Mouse (Mus musculus) urinary bladder, postnatal 25 days (tissue): ENCODE data around the gene Fgf22.
A peak's percentile ranks its signal among the peaks of the same experiment; 100 is the strongest.

Experiments used
- DNase-seq: peaks from one replicate; pipeline ENCODE4 v3.0.0; 2022; ENCODE audit warnings: low spot score

Gene Fgf22

GRCm38 (mm10) chr10:79767372-79768244 is 12.7 kb downstream of the Fgf22 start:
- DNase-seq = peak; percentile 91

DNA sequence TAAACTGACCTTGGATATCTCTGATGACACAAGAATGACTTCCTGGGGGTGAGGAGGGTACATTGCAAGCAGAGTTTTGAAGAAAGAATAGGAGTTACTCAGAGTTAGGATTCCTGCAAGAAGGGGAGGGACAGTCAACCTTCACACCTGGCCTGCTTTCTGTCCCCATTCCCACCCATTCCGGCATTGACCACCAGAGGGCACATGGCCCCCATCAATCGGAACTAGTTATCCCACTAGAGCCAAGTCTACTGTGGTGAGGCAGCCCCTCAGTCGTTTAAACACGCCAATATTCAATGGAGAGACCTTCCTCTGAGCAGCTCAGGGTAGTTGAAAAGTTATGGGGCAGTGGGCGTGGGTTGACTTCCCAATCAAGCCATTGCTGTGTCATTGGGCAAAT is 13.5 kb downstream of the Fgf22 start:
- DNase-seq = peak; percentile 63

DNA sequence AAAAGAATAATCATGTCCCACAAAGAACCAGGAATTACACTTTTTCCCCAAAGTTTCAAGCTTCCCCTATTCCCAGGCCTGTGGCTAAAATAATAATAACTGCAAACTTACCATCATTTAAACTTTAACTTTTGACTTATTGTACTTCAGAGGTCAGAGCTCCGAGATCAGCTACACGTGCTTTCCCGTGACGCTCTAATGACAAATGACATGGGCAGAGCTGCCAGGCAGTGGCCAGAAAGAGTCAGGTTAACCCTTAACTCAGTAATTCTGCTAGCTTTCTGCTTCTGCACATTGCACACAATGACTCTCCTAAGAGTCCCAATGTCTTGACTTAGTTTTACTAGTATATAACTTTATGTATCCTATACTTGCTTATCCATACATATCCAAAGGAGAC is 14.5 kb downstream of the Fgf22 start:
- no peak for DNase-seq

DNA sequence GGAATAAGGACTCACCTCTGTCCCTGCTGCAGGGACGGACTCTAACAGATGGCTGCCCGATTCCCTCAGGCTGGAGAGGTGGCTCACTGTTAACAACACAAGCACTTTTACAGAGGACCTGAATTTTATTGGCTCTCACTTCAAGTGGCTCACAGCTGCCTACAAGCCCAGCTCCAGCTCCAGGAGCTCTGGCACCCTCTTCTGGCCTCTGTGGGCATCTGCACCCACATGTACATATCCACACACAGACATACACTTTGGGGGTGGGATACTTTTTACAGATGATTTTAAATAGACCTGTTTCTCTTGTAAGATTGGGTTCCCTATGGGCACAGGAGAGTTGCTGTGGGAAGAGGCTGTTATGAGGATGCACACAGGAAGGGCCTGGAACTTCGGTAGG is 17.4 kb downstream of the Fgf22 start:
- no peak for DNase-seq

DNA sequence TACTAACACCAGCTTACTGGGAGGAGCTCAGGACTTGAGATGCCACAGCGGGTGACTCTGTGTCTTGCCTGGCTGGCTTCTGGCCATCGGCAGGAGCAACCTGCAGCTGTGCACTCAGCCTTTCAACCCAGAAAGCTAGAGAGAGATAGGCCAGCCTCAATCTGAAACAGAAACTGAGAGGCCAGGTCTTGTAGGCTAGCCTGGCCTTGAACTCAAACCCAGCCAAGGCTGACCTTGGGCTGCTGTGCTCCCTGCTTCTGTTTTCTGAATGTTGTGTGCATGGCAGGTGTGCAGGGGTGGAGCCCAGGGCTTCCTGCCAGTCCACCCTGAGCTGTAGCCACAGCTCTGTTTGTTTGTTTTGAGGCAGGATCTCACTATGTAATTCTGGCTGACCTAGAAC is 18.3 kb downstream of the Fgf22 start:
- no peak for DNase-seq

DNA sequence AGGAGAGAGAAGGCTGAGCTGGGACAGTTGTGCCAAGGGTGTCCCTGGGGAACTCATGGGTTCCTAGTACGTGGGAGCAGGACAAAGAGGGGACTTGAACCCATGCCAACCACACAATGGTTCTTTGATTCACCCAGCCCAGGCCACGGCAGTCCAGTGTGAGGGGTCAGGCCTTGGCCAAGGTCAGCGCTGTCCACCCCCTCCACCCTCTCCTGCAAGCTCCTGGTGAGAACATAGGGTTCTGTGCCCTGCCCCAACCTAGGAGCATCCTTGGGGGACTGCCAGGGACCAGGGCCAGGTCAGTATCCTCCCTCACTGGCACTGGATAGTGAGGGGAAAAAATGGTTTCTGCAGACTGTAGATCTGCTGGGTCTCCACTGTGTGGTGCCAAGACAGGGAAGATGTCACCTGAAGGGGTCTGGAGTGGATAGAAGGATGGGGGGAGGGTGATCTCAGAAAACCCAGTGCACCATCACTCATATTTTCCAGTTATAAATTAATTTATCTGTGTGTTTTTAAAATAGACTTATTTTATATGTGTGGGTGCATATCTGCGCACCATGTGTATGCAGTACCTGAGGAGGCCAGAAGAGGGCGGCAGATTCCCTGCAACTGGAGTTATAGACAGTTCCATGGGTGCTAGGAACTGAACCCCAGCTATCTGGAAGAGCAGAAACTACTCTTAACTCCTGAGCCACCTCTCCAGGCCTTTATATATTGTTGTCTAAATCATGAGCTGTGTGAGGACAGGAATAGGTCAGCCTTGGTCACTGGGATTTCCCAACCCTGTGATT is 19.8 kb downstream of the Fgf22 start:
- DNase-seq = no peak

GRCm38 (mm10) chr10:79777103-79777531 is 22.2 kb downstream of the Fgf22 start, which contains the start of gene Fstl3:
Fstl3 (plus strand) TSS chr10:79777272.
- peak; percentile 47 for DNase-seq

- peak; percentile 47 for DNase-seq
Observed at GRCm38 (mm10) chr10:79778006-79778405, 23.1 kb downstream of the Fgf22 start.

DNA sequence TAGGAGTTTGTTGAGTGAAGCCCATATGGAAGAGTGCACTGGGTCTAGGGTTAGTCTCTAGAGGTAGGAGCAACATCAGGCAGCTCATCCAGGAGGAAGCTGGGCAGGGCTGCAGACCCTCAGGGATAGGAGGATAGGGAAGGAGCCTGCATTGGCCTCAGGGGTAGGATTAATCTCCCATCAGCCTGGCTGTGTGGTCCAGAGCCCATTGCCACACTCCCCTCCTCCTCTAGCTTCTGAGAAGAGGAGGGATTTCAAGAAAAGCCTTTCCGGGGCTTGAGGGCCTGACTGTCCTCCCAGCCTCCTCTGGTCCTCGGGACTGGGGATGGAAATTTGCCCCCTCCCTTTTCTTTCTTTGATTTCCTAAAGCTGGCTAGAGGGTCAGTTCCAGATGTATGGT is 24.3 kb downstream of the Fgf22 start:
- DNase-seq = no peak

DNA sequence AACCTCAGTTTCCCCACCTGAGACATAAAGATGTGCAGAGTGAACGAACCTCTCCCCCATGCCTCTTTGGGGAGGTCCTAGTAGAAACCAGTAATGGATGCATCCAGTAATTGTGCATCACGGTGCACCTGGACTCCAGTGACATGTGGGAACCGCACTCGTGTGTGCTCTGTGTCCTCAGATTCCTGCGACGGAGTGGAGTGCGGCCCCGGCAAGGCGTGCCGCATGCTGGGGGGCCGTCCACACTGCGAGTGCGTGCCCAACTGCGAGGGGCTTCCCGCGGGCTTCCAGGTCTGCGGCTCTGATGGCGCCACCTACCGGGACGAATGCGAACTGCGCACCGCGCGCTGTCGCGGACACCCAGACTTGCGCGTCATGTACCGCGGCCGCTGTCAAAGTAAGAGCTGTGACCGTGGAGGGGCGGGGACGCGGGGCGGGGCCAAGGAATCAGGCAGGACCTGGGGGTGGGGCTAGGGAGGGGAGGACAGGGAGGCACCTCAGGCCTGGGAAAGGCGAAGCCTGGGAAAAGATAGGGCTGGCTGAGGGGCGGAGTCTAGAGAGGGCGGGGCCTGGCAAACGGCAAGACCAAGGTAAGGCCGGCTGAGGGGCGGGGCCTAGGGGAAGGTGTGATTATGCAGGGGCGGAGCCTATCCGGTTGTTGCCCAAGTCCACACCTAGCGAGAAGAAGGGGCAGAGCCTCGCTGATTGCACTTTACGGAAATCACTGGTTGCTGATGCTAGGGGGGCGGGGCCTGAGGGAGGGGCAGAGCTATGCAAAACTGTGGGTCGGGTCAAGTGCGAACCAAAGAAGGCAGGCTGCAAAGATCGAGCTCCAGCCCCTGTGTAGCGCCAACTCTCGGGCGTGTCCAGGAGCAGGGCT is 25.1 kb downstream of the Fgf22 start:
- peak; percentile 97 for DNase-seq

- DNase-seq = no peak
Observed at GRCm38 (mm10) chr10:79780664-79781015, 25.8 kb downstream of the Fgf22 start.

- no peak for DNase-seq
Observed at GRCm38 (mm10) chr10:79781139-79781538, 26.3 kb downstream of the Fgf22 start.

DNA sequence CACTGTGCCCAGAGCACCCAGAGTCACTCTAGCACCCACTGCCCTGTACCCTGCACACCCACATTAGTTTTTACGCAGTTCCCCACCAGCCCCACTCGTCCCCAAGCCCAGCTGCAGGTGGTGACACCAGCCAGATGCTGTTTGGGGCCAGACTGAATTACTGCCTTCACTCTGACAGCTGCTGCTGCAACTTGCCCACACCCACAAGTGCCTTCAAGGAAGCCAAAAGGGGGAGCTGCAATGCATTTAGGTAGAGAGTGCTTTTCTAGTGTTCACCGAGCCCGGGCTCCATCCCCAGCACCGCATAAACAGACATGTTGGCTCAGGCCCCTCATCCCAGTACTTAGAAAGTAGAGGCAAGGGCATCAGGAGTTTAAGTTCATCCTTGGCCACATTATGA is 27.1 kb downstream of the Fgf22 start:
- no peak for DNase-seq

- no peak for DNase-seq
Observed at GRCm38 (mm10) chr10:79783050-79783449, 28.2 kb downstream of the Fgf22 start.

DNA sequence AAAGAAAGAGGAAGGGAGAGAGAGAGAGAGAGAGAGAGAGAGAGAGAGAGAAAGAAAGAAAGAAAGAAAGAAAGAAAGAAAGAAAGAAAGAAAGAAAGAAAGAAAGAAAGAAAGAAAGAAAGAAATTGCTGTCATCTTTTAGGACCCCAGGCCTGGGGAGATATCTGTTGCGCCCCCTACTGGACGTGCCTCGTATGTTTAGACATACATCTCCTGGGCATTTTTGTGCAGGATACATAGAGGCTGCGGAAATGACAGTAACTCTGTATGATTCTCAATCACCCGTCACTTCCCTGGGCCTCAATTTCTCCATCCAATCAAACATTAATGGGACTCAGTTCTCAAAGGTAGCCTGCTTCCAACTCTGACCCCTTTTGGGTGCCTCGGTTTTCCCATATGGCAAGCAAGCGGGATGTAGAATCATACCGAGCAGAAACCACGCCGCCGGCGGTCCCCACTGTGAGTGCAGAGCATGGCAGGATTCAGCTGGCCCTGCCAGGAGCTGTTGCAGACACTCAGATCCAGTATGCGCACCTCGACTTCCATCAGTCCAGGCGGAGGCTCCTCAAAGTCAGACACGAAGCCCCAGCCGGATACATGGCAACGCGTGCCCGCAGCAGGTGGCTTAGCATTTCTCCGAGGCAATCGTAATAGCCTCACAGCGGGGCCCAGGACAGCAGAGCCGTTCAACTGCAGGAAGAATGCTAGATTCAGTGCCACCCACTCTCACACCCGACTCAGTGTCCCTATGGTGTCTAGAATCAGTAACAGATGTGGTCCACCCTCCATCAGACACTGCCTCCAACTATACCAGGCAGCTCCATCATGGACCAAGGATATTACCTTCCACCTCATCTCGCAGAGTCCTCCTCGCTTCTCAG is 29.3 kb downstream of the Fgf22 start:
- DNase-seq = no peak

GRCm38 (mm10) chr10:79788386-79789158 is 33.7 kb downstream of the Fgf22 start:
- DNase-seq = peak; percentile 74

DNA sequence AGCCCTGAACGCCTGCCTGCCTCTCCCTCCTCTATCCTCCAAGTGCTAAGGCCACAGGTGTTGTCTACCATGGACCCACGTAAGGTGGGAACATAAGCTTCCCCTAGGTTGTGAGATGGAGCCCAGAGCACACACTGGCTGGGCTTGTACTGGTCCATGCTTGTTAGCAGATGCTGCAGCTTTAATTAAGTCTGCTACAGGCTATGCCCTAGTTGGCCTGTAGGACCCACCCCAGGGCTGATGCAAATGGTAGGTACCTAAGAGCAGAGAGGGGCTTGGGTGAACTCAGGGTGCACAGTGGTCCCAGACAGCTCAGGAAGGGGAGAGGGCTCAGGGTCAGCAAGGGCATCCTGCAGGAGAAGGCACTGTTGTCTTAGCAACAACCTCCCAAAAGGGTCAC is 34.7 kb downstream of the Fgf22 start:
- DNase-seq = no peak

- DNase-seq = no peak
Observed at GRCm38 (mm10) chr10:79790861-79791260, 36.0 kb downstream of the Fgf22 start, which contains the start of gene Prss57. Prss57 (minus strand) TSS chr10:79790961.

DNA sequence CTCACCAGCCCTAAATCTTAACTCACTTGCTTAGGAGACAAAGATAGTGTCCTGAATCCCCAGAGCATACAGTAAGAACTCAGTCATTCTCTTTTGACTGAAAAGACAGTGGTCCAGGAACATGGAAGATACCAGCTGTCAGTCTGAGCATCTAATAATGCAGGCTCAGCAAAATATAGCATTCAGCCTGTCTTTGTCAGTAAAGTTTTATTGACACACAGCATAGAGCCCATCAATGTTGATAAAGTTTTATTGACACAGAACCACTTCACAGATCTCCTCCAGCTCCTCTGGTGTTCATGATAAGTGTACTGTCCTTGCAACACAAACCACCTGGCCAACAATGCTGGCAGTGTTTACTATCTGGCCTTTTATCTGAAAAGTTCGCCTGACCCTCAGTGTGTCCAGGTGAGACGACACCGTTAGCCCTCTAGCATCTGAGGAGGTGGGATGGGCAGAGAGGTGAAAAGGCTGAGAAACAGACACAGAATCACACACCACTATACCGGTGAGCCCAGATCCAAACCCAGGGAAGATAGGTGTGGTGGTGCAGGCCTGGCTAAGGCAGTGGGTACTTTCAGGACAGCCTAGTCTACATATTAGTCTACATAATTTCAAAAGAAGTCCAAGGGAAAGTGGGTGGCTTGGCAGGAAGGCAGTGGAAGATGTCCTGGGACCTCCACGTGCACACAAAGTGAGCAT is 37.6 kb downstream of the Fgf22 start:
- DNase-seq = no peak
